Comparison of ENCODE assay signal across 8 mouse cellular contexts in genomic region chr12:3236163-3236641, GRCm38 (mm10).
DNase-seq lines count a peak whose midpoint lies in the region; ATAC-seq and TF ChIP-seq lines count a peak whose summit lies in the region.

No protein-coding gene starts in this region.

- peaks cover 46% of the 10 kb centered on the region for H3K36me3 ChIP-seq in G1E (replicated peaks)
- H3K36me3 ChIP-seq in embryonic facial prominence, embryonic 15.5 days: peaks cover 41% of the 10 kb centered on the region
- H3K36me3 ChIP-seq in intestine, embryonic 16.5 days (ENCODE audit: control insufficient read depth, insufficient read depth, low read length): peaks cover 33% of the 10 kb centered on the region
- H3K36me3 ChIP-seq in neural tube, embryonic 11.5 days (ENCODE audit: control insufficient read depth, insufficient read depth, low read length): peaks cover 12% of the 10 kb centered on the region; the same call in 1 of the 2 replicates

- no peaks in the 10 kb centered on the region for H3K27me3 ChIP-seq in G1E (ENCODE audit: insufficient read depth, low read length)
- H3K27me3 ChIP-seq in embryonic facial prominence, embryonic 15.5 days: no peaks in the 10 kb centered on the region
- H3K27me3 ChIP-seq in intestine, embryonic 16.5 days (replicated peaks; ENCODE audit: control insufficient read depth, insufficient read depth, low read length): no peaks in the 10 kb centered on the region
- H3K27me3 ChIP-seq in neural tube, embryonic 11.5 days (ENCODE audit: control insufficient read depth, insufficient read depth, low read length): no peaks in the 10 kb centered on the region

- peak overlapping the region; percentile 89 for H3K27ac ChIP-seq in embryonic facial prominence, embryonic 15.5 days (replicated peaks)
- H3K27ac ChIP-seq in intestine, embryonic 16.5 days (ENCODE audit: low read length): no peak overlapping the region
- H3K27ac ChIP-seq in neural tube, embryonic 11.5 days (ENCODE audit: low read depth, low read length): no peak overlapping the region

- peak overlapping the region; percentile 83 for H3K4me3 ChIP-seq in G1E (ENCODE audit: low read depth, low read length)
- H3K4me3 ChIP-seq in embryonic facial prominence, embryonic 15.5 days (replicated peaks): peak overlapping the region; percentile 66
- peak overlapping the region; percentile 56 for H3K4me3 ChIP-seq in intestine, embryonic 16.5 days (ENCODE audit: low read length)
- H3K4me3 ChIP-seq in neural tube, embryonic 11.5 days (ENCODE audit: low read depth, low read length): peak overlapping the region; percentile 44

- peaks cover 33% of the 10 kb centered on the region for H3K4me1 ChIP-seq in G1E (ENCODE audit: insufficient read depth, low read depth, low read length)
- H3K4me1 ChIP-seq in embryonic facial prominence, embryonic 15.5 days: peaks cover 9% of the 10 kb centered on the region
- no peaks in the 10 kb centered on the region for H3K4me1 ChIP-seq in intestine, embryonic 16.5 days (ENCODE audit: control insufficient read depth, insufficient read depth, low read length)
- no peaks in the 10 kb centered on the region for H3K4me1 ChIP-seq in neural tube, embryonic 11.5 days (ENCODE audit: control insufficient read depth, insufficient read depth, low read length)

- no peak for TF ChIP-seq CTCF in G1E (IDR thresholded peaks at IDR 0.05; ENCODE audit: low read depth, low read length)

- peak overlapping the region; percentile 56 for H3K4me2 ChIP-seq in embryonic facial prominence, embryonic 15.5 days (replicated peaks)
- peak overlapping the region; percentile 52 for H3K4me2 ChIP-seq in intestine, embryonic 16.5 days (ENCODE audit: low read depth, low read length)
- peak overlapping the region; percentile 53 for H3K4me2 ChIP-seq in neural tube, embryonic 11.5 days (ENCODE audit: low read depth)

- peak; percentile 12 for DNase-seq in kidney, adult 11 months
- no peak for DNase-seq in kidney, adult 8-10 months
- no peak for DNase-seq in G1E (ENCODE audit: low spot score)
- peak; percentile 28 for DNase-seq in neural tube, embryonic 11.5 days (ENCODE audit: low spot score)
- no peak for DNase-seq in urinary bladder, adult 18-20 months (ENCODE audit: low spot score in 2 of 2)
- DNase-seq in adrenal gland, adult 18-20 months (ENCODE audit: low spot score in 2 of 2): no peak

- H3K9me3 ChIP-seq in G1E (replicated peaks): peaks cover 41% of the 10 kb centered on the region
- H3K9me3 ChIP-seq in embryonic facial prominence, embryonic 15.5 days (replicated peaks): no peaks in the 10 kb centered on the region
- H3K9me3 ChIP-seq in intestine, embryonic 16.5 days (ENCODE audit: control insufficient read depth, low read length): 0 out of 2 replicates have a peak, but pooled peaks cover 6% of the 10 kb centered on the region
- H3K9me3 ChIP-seq in neural tube, embryonic 11.5 days (ENCODE audit: control insufficient read depth, low read length): peaks cover 5% of the 10 kb centered on the region

- H3K9ac ChIP-seq in embryonic facial prominence, embryonic 15.5 days: no peak overlapping the region
- H3K9ac ChIP-seq in intestine, embryonic 16.5 days (ENCODE audit: low read depth, low read length): peak overlapping the region; percentile 57
- H3K9ac ChIP-seq in neural tube, embryonic 11.5 days (ENCODE audit: low read length): no peak overlapping the region

- peak; percentile 19 for ATAC-seq in G1E (ENCODE audit: extremely low read depth, insufficient number of reproducible peaks, low FRiP score, poor library complexity, severe bottlenecking)
- no peak for ATAC-seq in embryonic facial prominence, embryonic 15.5 days (ENCODE audit: insufficient number of reproducible peaks, low FRiP score, low TSS enrichment, low read depth)
- ATAC-seq in intestine, embryonic 16.5 days: no peak
- ATAC-seq in neural tube, embryonic 11.5 days (ENCODE audit: insufficient read depth, low FRiP score, low TSS enrichment): no peak

- 66% methylated on average over 14 of the region's 14 CpGs for WGBS in embryonic facial prominence, embryonic 15.5 days
- WGBS in intestine, embryonic 16.5 days: 70% methylated on average over 14 of the region's 14 CpGs
- WGBS in neural tube, embryonic 11.5 days: 73% methylated on average over 14 of the region's 14 CpGs

Comparison
In these comparisons a context has a peak if more than half of its experiments do, and no peak if none do; other contexts are left out.
1. DNase-seq: peak in kidney, adult 11 months (single experiment) and neural tube, embryonic 11.5 days (single experiment); none in kidney, adult 8-10 months (0 of 2), G1E (single experiment), urinary bladder, adult 18-20 months (0 of 2) and adrenal gland, adult 18-20 months (0 of 2).
2. Peak in every context shown above with its lines, with median percentiles within 50 percentile points of each other: H3K4me3 ChIP-seq and H3K4me2 ChIP-seq.